ENCODE assay signal across 8 mouse cellular contexts in the genomic region with DNA sequence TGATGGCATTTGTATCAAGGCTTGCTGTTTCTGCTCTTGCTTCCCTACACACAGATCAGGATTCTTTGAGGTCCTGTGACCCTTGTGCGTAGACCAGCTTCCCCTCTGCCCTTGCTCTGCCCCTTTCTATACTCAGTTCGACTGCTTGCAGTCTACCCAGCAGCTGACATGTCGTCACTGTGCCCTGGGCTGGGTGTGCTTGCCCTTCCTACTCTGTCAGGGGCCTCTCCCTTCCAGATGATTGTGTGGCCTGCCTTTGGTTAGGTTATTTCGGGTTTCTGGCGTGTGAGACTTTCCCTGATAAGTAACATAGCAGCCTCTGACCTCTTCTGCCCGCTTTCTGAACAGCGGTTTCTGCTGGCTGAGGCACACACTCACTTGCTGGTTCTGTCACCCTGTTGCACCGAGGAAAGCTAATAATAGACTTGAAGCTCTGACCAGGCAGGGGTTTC. TPM values are rescaled to one million over a fixed set of nuclear protein-coding genes. Genes with fewer than 3 reads are reported as not detected.
DNase-seq lines count a peak whose midpoint lies in the region; ATAC-seq lines count a peak whose summit lies in the region.

No protein-coding gene starts in this region.

- ATAC-seq in stomach, embryonic 15.5 days (ENCODE audit: insufficient read depth, low FRiP score, low read depth) = no peak
- no peak for ATAC-seq in cerebellum, adult (ENCODE audit: insufficient number of reproducible peaks, low FRiP score, low TSS enrichment)

- no peaks in the 10 kb centered on the region for H3K27me3 ChIP-seq in stomach, embryonic 15.5 days (replicated peaks)

- peak overlapping the region; percentile 40 for H3K27ac ChIP-seq in macrophage
- H3K27ac ChIP-seq in stomach, embryonic 15.5 days = no peak overlapping the region

- peaks cover 65% of the 10 kb centered on the region for H3K79me2 ChIP-seq in macrophage (ENCODE audit: inconsistent target)

- H3K4me3 ChIP-seq in macrophage (ENCODE audit: inconsistent target) = no peak overlapping the region
- peak overlapping the region; percentile 91; the same call in 1 of the 2 replicates for H3K4me3 ChIP-seq in stomach, embryonic 15.5 days (replicated peaks)

- no peak overlapping the region for H3K9ac ChIP-seq in stomach, embryonic 15.5 days

- H3K36me3 ChIP-seq in macrophage (ENCODE audit: inconsistent target) = no peaks in the 10 kb centered on the region
- H3K36me3 ChIP-seq in stomach, embryonic 15.5 days = no peaks in the 10 kb centered on the region

- peaks cover 30% of the 10 kb centered on the region for H3K4me1 ChIP-seq in stomach, embryonic 15.5 days

- peak; percentile 35 for DNase-seq in thymus, postnatal 0 days (ENCODE audit: low spot score)
- no peak for DNase-seq in thymus, adult 18-20 months
- peak; percentile 12 for DNase-seq in gastrocnemius, postnatal 14 days
- peak; percentile 19 for DNase-seq in induced T-regulatory cell, adult 2 months (ENCODE audit: low read depth)
- DNase-seq in urinary bladder, postnatal 10 days (ENCODE audit: low spot score) = no peak

- H3K9me3 ChIP-seq in stomach, embryonic 15.5 days = no peaks in the 10 kb centered on the region

- WGBS in macrophage (ENCODE audit: missing documents) = 21% methylated on average over 8 of the region's 8 CpGs
- WGBS in stomach, embryonic 15.5 days = 32% methylated on average over 8 of the region's 8 CpGs

- intact Hi-C loops in gastrocnemius, postnatal 14 days (cut with DNase I; ENCODE audit: low total_unique reads) = no loop called here

- H3K4me2 ChIP-seq in stomach, embryonic 15.5 days = peak overlapping the region; percentile 55

RNA-seq across cellular contexts. Expression of gene Pcnx, which starts 2.6 kb away (rescaled TPM):
- polyA plus RNA-seq in thymus, postnatal 0 days (2015; fragmentation: Nextera tagmentation; extraction: Ambion mirVana) = 9.8 and 17.5 TPM in 2 replicates
- total RNA-seq in gastrocnemius, postnatal 14 days (2021) = 10 to 100 TPM; 36.0 to 37.4 TPM
- total RNA-seq in macrophage (2018; cell fraction: chromatin; rRNA removed) = 100 to 1,000 TPM in 8 of 26 experiments, 10 to 100 TPM in 18; 43.6 to 349 (median 80.0) TPM
- total RNA-seq in macrophage (2018; cell fraction: cytosol; rRNA removed) = 10 to 100 TPM; 14.0 to 49.9 (median 27.3) TPM
- total RNA-seq in macrophage (2018; cell fraction: nucleus; rRNA removed) = 100 to 1,000 TPM in 2 of 26 experiments, 10 to 100 TPM in 24; 42.6 to 143 (median 55.0) TPM
- polyA plus RNA-seq in macrophage (2018) = 21.3 to 27.7 TPM (median 22.5 TPM) in 3 replicates
- 8.2 and 9.4 TPM in 2 replicates for polyA plus RNA-seq in stomach, embryonic 15.5 days (2015; fragmentation: Nextera tagmentation; extraction: Ambion mirVana)

Comparison
In these comparisons a context has a peak if more than half of its experiments do, and no peak if none do; other contexts are left out.
1. DNase-seq: peak in thymus, postnatal 0 days (single experiment), gastrocnemius, postnatal 14 days (single experiment) and induced T-regulatory cell, adult 2 months (single experiment); none in thymus, adult 18-20 months (0 of 2) and urinary bladder, postnatal 10 days (single experiment).